Mouse (Mus musculus) C2C12 (cell line): ENCODE data around the gene Pllp. TPM values are rescaled to one million over a fixed set of nuclear protein-coding genes. Genes with fewer than 3 reads are reported as not detected.

ENCODE experiments used
- H3K27me3 ChIP-seq: one replicate; pipeline ENCODE4 v1.6.1; 2011; ENCODE audit not compliant: control insufficient read depth, insufficient read depth, insufficient read length
- H3K36me3 ChIP-seq: one replicate; pipeline ENCODE4 v1.6.1; 2011; ENCODE audit not compliant: control insufficient read depth, insufficient read depth
- H3K4me3 ChIP-seq: one replicate; pipeline ENCODE4 v1.5.1; 2011; ENCODE audit warnings: mild to moderate bottlenecking, control low read depth; ENCODE audit not compliant: poor library complexity, insufficient read depth, severe bottlenecking
- H3K79me2 ChIP-seq: one replicate; pipeline ENCODE4 v1.6.1; 2011; ENCODE audit not compliant: control insufficient read depth, insufficient read depth
- H3K79me3 ChIP-seq: one replicate; pipeline ENCODE4 v1.6.1; 2011; ENCODE audit warnings: low read depth, control low read depth
- H3ac ChIP-seq: one replicate; pipeline ENCODE3; 2011; ENCODE audit warnings: low read depth; ENCODE audit not compliant: control insufficient read depth, insufficient read length
- CEBPB ChIP-seq: IDR thresholded peaks from one replicate; pipeline ENCODE4 v1.6.1; 2011; ENCODE audit warnings: low read depth, mild to moderate bottlenecking, control low read depth, moderate library complexity
- CTCF ChIP-seq: IDR thresholded peaks from one replicate; pipeline ENCODE4 v1.5.1; 2011; ENCODE audit not compliant: control insufficient read depth, insufficient read depth, insufficient read length
- FOSL1 ChIP-seq: IDR thresholded peaks from one replicate; pipeline ENCODE4 v1.8.0; 2011; ENCODE audit warnings: mild to moderate bottlenecking, low read length; ENCODE audit not compliant: poor library complexity, insufficient read depth, severe bottlenecking
- MAX ChIP-seq: IDR thresholded peaks from one replicate; pipeline ENCODE4 v1.6.1; 2011; ENCODE audit warnings: mild to moderate bottlenecking, control low read depth
- MYOD1 ChIP-seq: IDR thresholded peaks from one replicate; pipeline ENCODE4 v1.6.1; 2011; ENCODE audit warnings: low read depth; ENCODE audit not compliant: control insufficient read depth, insufficient read length
- MYOG ChIP-seq: IDR thresholded peaks from one replicate; pipeline ENCODE4 v1.6.1; 2011; ENCODE audit not compliant: control insufficient read depth, insufficient read length; ENCODE audit errors: extremely low read depth
- USF1 ChIP-seq: IDR thresholded peaks from one replicate; pipeline ENCODE4 v1.6.1; 2011; ENCODE audit warnings: low read depth, mild to moderate bottlenecking, control low read depth, moderate library complexity
- polyA plus RNA-seq: library from polyadenylated mRNA; unstranded; fragments of >200 nt; fragmentation: generic; extraction: Trizol; gene quantifications from one replicate; pipeline ENCODE4 v1.2.1, GENCODE M21; 2012; ENCODE audit warnings: missing spikeins

The Pllp gene
- polyA plus RNA-seq, 1 experiment = 0.07 TPM

DNA sequence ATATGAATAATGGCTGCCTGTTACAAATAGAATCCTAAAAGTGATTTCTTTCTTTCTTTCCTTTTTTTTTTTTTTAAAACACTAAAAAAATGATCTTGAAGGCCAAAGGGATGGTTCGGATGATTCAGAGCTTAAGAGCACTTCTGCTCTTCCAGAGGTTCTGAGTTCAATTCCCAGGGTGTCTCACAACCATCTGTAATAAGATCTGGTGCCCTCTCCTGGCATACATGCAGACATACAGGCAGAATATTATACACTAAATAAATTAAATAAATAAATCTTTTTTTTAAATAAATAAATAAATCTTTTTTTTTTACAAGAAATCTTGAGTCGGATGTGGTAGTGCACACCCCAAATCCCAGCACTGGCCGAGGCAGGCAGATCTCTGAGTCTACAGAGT is 54.1 kb downstream of the Pllp start:
- Histone ChIP-seq H3K27me3 (no peaks in the 10 kb centered on the region), H3K79me3 (no peaks in the 10 kb centered on the region), H3ac (no peak overlapping the region), H3K36me3 (peaks cover 50% of the 10 kb centered on the region), H3K79me2 (no peaks in the 10 kb centered on the region), H3K4me3 (no peak overlapping the region)
- TF ChIP-seq MAX (no peak), MYOD1 (no peak), MYOG (no peak), USF1 (no peak), CTCF (no peak), CEBPB (no peak), FOSL1 (no peak)

DNA sequence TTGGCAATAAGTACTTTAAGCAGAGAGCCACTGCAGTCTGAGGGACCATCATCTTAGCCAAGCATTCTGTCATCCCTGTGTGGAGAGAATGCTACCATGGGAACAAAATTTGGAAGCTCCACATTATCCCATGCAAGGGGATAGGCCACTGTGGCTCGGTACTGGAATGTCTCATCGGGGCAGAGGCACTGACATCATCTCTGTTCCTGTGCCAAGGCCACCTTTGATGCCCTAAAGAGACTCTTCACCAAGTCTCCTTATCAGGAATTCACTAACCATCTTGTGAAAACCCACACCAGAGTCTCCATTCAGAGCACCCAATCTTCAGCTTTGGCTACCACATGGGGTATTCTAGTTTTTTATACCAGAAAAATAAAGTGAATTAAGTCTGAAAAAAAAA is 54.9 kb downstream of the Pllp start:
- peaks cover 55% of the 10 kb centered on the region for H3K36me3 ChIP-seq
- no peak overlapping the region for H3ac ChIP-seq
- H3K4me3 ChIP-seq = no peak overlapping the region
- TF ChIP-seq CTCF = no peak
- TF ChIP-seq USF1 = no peak
- TF ChIP-seq MAX = no peak
- no peak for TF ChIP-seq MYOG
- no peak for TF ChIP-seq FOSL1
- TF ChIP-seq MYOD1 = no peak
- no peak for TF ChIP-seq CEBPB
- no peaks in the 10 kb centered on the region for H3K79me2 ChIP-seq
- H3K79me3 ChIP-seq = no peaks in the 10 kb centered on the region
- H3K27me3 ChIP-seq = no peaks in the 10 kb centered on the region

DNA sequence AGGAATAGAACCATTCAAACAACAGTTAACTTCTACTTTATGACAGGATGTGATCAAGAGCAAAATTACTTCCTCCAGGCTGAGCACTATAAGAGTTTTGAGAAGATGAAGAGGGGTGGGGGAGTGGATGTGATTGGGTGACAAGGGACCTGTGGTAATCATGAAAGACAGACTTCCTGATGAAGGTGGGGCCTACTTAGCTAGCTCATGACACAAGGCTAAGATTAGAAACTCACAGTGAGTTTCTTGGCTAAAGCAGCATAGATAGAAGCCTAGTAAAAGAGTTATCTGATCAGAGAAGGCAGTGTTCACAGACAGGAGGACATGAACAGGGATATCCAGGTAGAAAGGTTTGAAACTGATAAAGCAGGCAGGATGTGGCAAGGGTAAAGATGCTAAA is 61.9 kb downstream of the Pllp start:
- no peak for TF ChIP-seq USF1
- TF ChIP-seq CTCF = no peak
- TF ChIP-seq FOSL1 = no peak
- no peak for TF ChIP-seq CEBPB
- TF ChIP-seq MAX = no peak
- TF ChIP-seq MYOD1 = no peak
- no peak for TF ChIP-seq MYOG
- Histone ChIP-seq H3K79me3 (no peaks in the 10 kb centered on the region), H3ac (no peak overlapping the region), H3K27me3 (no peaks in the 10 kb centered on the region), H3K4me3 (no peak overlapping the region), H3K36me3 (peaks cover 35% of the 10 kb centered on the region), H3K79me2 (no peaks in the 10 kb centered on the region)

DNA sequence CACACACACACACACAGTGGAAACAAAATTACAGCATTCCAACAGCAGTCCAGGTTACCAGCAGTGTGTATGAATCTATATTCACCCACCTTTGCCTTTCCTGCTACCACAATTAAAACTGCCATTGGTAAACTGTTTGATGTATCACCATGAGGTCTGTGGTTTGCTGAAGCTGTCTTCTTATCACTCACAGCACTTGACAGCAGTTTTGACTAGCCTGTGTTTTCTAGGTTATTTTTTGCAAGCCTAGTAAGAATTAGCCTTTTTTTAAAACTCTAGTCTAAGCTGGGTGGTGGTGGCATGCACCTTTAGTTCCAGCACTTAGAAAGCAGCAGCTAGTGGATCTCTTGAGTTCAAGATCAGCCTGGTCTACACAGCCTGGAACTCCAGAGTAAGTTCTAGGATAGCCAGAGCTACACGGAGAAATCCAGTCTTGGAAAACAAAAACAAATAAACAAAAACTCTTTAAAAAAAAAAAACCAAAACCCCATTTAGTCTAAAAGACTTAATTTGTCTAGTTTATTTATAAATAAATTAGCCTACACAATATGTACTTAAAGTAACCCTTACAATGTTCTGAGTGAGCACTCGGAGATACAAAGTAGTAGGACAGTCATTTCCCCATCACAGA is 62.4 kb downstream of the Pllp start:
- Histone ChIP-seq H3K4me3 (no peak overlapping the region), H3K36me3 (peaks cover 37% of the 10 kb centered on the region)

More for the DNA sequence above, 62.4 kb downstream of the Pllp start:
- TF ChIP-seq USF1 (no peak), MAX (no peak), FOSL1 (no peak), MYOG (no peak), CEBPB (no peak), MYOD1 (no peak), CTCF (no peak)
- no peaks in the 10 kb centered on the region for H3K79me3 ChIP-seq
- H3ac ChIP-seq = no peak overlapping the region
- H3K27me3 ChIP-seq = no peaks in the 10 kb centered on the region
- no peaks in the 10 kb centered on the region for H3K79me2 ChIP-seq

Other genes with a start within 250 kb of the Pllp start
- 59.9 TPM for gene Cpne2, start 163.3 kb downstream of the Pllp start, polyA plus RNA-seq
- 6.5 TPM for gene Rspry1, start 94.3 kb downstream of the Pllp start, polyA plus RNA-seq
- 23.6 TPM for gene Fam192a, start 94.3 kb downstream of the Pllp start, polyA plus RNA-seq
- 65.5 TPM for gene Arl2bp, start 29.7 kb downstream of the Pllp start, polyA plus RNA-seq
- gene Ccl22, start 49.3 kb upstream of the Pllp start, polyA plus RNA-seq = not detected
- gene Cx3cl1, start 75.7 kb upstream of the Pllp start, polyA plus RNA-seq = 12.5 TPM
- gene Ccl17, start 114.2 kb upstream of the Pllp start, polyA plus RNA-seq = 0.55 TPM
- gene Coq9, start 142.0 kb upstream of the Pllp start, polyA plus RNA-seq = 44.0 TPM
- gene Ciapin1, start 142.1 kb upstream of the Pllp start, polyA plus RNA-seq = 115 TPM
- 124 TPM for gene Polr2c, start 161.2 kb upstream of the Pllp start, polyA plus RNA-seq
- 6.7 TPM for gene Dok4, start 180.1 kb upstream of the Pllp start, polyA plus RNA-seq
- 28.1 TPM for gene Ccdc102a, start 221.8 kb upstream of the Pllp start, polyA plus RNA-seq
- gene Adgrg5, start 227.4 kb upstream of the Pllp start, polyA plus RNA-seq = 0.18 TPM